Mouse (Mus musculus) neural tube, embryonic 11.5 days (tissue): ENCODE measurements around the gene Clybl. TPM values are rescaled to one million over a fixed set of nuclear protein-coding genes. Genes with fewer than 3 reads are reported as not detected.

Experiments used
- ATAC-seq: fragments of 200-750 bp; cut with Nextera tagmentation; 2 replicates; pipeline ENCODE4 v1.8.0; 2017; ENCODE audit warnings: moderate number of reproducible peaks, mild to moderate bottlenecking, moderate TSS enrichment, moderate library complexity; ENCODE audit not compliant: insufficient read depth, low FRiP score, low TSS enrichment
- DNase-seq: peaks from one replicate; pipeline ENCODE4 v3.0.0-alpha.2; 2015; ENCODE audit warnings: low spot score
- H3K27ac ChIP-seq: fragments of 300-500 bp; sonication (generic); 2 replicates; pipeline ENCODE4 v1.5.1; 2014; ENCODE audit warnings: low read depth, mild to moderate bottlenecking, low read length
- H3K27me3 ChIP-seq: fragments of 300-500 bp; sonication (generic); 2 replicates; pipeline ENCODE4 v1.6.1; 2014; ENCODE audit warnings: mild to moderate bottlenecking, low read length, mixed read lengths; ENCODE audit not compliant: control insufficient read depth, insufficient read depth
- H3K36me3 ChIP-seq: fragments of 300-500 bp; sonication (generic); 2 replicates; pipeline ENCODE4 v1.6.1; 2014; ENCODE audit warnings: mild to moderate bottlenecking, low read length, moderate library complexity, mixed read lengths; ENCODE audit not compliant: control insufficient read depth, insufficient read depth
- H3K4me1 ChIP-seq: fragments of 300-500 bp; sonication (generic); 2 replicates; pipeline ENCODE4 v1.6.1; 2014; ENCODE audit warnings: low read length, mixed read lengths; ENCODE audit not compliant: control insufficient read depth, insufficient read depth
- H3K4me2 ChIP-seq: fragments of 300-500 bp; sonication (generic); 2 replicates; pipeline ENCODE4 v1.6.1; 2014; ENCODE audit warnings: low read depth, mild to moderate bottlenecking, moderate library complexity
- H3K4me3 ChIP-seq: fragments of 300-500 bp; sonication (generic); 2 replicates; pipeline ENCODE4 v1.5.1; 2014; ENCODE audit warnings: low read depth, low read length
- H3K9ac ChIP-seq: fragments of 300-500 bp; sonication (generic); 2 replicates; pipeline ENCODE4 v1.6.1; 2014; ENCODE audit warnings: mild to moderate bottlenecking, low read length
- H3K9me3 ChIP-seq: fragments of 300-500 bp; sonication (generic); 2 replicates; pipeline ENCODE4 v1.6.1; 2016; ENCODE audit warnings: low read length; ENCODE audit not compliant: control insufficient read depth
- WGBS: fragments of 180-500 bp; shearing (Covaris S2); extraction: QIAGEN DNeasy Blood & Tissue Kit; methylation state at CpG from one replicate; pipeline ENCODE4 v1.1.7; 2014; 5-methylcytosine and 5-hydroxymethylcytosine counted together
- polyA plus RNA-seq: library from polyadenylated mRNA; unstranded; fragments of >200 nt; fragmentation: Nextera tagmentation; extraction: Ambion mirVana; gene quantifications from 2 replicates; pipeline ENCODE4 v1.2.1, GENCODE M21; 2014

The Clybl gene
- polyA plus RNA-seq, 1 experiment from 2014 or later, result 19.2 TPM

DNA sequence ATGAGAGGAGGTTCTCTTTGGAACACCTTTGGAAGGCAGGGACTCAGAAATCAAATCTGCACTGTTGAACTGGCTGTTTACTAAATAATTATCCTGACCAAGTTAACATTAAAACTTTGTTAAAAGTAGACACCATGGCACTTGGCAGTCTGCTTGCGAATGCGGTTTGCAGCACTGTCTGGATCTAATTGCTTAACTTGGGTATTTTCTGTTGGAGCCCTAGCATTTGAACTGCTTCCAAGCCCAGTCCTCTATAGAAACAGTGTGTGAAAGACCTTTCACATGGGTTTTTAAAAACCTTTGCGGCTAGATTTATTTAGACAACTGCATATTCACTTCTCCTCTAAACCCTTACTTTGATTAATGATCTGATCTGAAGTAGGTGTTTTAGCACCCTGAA is 242.9 kb downstream of the Clybl start:
- DNase-seq (no peak), ATAC-seq (no peak)
- Histone ChIP-seq H3K27ac (no peak overlapping the region), H3K9ac (no peak overlapping the region), H3K4me3 (no peak overlapping the region), H3K36me3 (no peaks in the 10 kb centered on the region), H3K27me3 (no peaks in the 10 kb centered on the region), H3K9me3 (0 out of 2 replicates have a peak, but pooled peaks cover 2% of the 10 kb centered on the region), H3K4me1 (peaks cover 10% of the 10 kb centered on the region; the same call in 1 of the 2 replicates), H3K4me2 (no peak overlapping the region)
- 82% methylated on average over 3 of the region's 3 CpGs for WGBS

DNA sequence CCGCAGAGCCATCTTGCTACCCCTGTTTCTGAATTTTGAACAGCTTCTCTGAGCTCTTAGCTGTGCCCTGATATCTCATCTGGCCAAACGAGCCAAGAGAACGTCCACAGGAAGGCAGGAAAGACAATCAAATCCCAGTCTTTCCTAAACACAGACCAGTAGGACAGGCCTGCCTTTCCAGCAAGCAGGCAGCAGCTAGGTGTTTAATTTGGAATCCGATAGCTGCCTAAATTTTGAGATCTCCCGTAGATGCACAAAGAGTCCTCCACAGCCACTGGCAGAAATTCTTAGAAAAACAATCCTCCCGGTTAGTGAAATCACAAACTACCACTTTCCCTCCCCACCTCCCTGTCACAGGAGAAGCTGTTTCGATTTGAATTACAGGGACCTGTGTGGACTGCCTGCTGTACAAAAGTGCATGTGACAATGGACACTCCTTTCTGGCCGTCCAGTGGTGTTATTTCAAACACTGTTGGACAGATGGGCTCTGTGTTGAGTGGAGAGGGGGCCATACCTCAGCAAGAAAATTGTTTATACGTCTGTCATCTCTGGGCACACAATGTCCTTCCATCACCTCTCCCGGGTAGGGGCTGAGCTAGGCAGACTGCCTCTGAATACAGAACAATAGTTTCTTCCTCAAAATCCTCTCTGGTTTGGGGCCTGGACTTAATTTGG is 245.2 kb downstream of the Clybl start:
- ATAC-seq, result peak; percentile 21; the same call in 1 of the 2 replicates
- no peaks in the 10 kb centered on the region for H3K27me3 ChIP-seq
- H3K9me3 ChIP-seq, result 0 out of 2 replicates have a peak, but pooled peaks cover 2% of the 10 kb centered on the region
- H3K9ac ChIP-seq, result no peak overlapping the region
- no peak overlapping the region for H3K4me2 ChIP-seq
- no peak overlapping the region for H3K27ac ChIP-seq
- peaks cover 10% of the 10 kb centered on the region; the same call in 1 of the 2 replicates for H3K4me1 ChIP-seq
- 39% methylated on average over 10 of the region's 10 CpGs for WGBS
- H3K4me3 ChIP-seq, result no peak overlapping the region
- no peak for DNase-seq
- no peaks in the 10 kb centered on the region for H3K36me3 ChIP-seq

DNA sequence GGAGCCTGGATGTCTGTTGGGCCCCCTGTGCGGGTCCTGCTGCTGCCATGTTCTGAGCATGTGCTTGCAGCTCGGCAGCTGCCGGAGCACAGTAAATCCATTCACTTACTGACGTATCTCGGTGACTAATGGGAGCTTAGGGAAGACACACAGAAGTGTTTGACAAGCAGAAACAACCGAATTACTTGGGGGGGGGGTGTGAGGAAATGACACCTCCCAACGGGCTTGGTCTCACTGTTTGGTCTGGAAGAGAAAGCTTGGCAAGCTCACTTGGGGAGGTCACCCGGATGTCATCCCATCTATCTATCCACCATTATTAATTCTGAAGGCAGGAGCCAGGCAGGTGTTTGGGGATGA is 245.7 kb downstream of the Clybl start:
- no peaks in the 10 kb centered on the region for H3K27me3 ChIP-seq
- no peak overlapping the region for H3K4me3 ChIP-seq
- DNase-seq (peak; percentile 51), ATAC-seq (peak; percentile 66)
- no peak overlapping the region for H3K9ac ChIP-seq
- peaks cover 10% of the 10 kb centered on the region; the same call in 1 of the 2 replicates for H3K4me1 ChIP-seq
- 0 out of 2 replicates have a peak, but pooled peaks cover 2% of the 10 kb centered on the region for H3K9me3 ChIP-seq
- no peak overlapping the region for H3K4me2 ChIP-seq
- 24% methylated on average over 8 of the region's 8 CpGs for WGBS
- H3K27ac ChIP-seq, result no peak overlapping the region
- H3K36me3 ChIP-seq, result no peaks in the 10 kb centered on the region

DNA sequence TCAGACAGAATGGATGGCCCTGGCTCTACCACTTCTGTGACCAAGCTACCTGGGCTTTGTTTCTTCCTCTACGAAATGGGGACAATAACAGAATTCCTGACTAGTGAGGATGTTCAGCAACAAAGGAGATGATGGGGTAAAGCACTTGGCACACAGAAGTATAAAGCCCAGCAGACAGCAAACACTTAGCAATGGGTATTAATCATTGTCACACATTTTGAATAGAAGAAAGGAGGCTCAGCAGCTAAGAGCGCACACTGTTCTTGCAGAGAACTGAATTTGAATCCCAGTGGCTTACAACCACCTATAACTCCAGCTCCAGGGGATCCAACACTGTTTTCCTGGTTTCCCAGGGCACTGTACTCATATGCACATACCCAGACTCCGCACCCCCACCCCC is 246.2 kb downstream of the Clybl start:
- no peaks in the 10 kb centered on the region for H3K36me3 ChIP-seq
- H3K4me2 ChIP-seq, result no peak overlapping the region
- 62% methylated on average over 3 of the region's 3 CpGs for WGBS
- H3K27me3 ChIP-seq, result no peaks in the 10 kb centered on the region
- no peak overlapping the region for H3K9ac ChIP-seq
- H3K4me3 ChIP-seq, result no peak overlapping the region
- peaks cover 10% of the 10 kb centered on the region; the same call in 1 of the 2 replicates for H3K4me1 ChIP-seq
- ATAC-seq (peak; percentile 66), DNase-seq (no peak)
- H3K27ac ChIP-seq, result no peak overlapping the region
- H3K9me3 ChIP-seq, result 0 out of 2 replicates have a peak, but pooled peaks cover 2% of the 10 kb centered on the region

DNA sequence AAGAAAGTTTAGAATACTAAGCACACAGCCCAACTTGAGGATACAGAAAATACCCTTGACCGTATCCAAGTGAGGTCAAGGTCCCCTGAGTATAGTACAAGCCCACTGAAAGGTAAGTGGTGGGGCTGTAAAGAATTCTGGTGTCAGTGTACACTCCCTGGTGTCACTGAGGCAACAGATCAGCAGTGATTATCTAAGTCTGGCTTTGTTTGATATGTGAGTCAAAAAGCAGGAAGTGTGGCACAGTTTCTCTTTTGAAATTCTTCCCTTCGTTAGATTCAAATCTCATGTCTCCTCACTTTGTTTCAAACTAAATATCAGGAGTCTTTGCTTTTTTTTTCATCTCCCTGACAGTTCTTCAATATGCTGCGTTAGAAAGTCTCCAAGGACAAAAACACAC is 251.1 kb downstream of the Clybl start:
- Histone ChIP-seq H3K27ac (no peak overlapping the region), H3K27me3 (no peaks in the 10 kb centered on the region), H3K36me3 (no peaks in the 10 kb centered on the region), H3K4me3 (no peak overlapping the region), H3K9me3 (no peaks in the 10 kb centered on the region), H3K4me2 (no peak overlapping the region), H3K4me1 (peaks cover 2% of the 10 kb centered on the region; the same call in 1 of the 2 replicates), H3K9ac (no peak overlapping the region)
- WGBS, result 83% methylated on average over 3 of the region's 3 CpGs
- no peak for DNase-seq
- no peak for ATAC-seq

DNA sequence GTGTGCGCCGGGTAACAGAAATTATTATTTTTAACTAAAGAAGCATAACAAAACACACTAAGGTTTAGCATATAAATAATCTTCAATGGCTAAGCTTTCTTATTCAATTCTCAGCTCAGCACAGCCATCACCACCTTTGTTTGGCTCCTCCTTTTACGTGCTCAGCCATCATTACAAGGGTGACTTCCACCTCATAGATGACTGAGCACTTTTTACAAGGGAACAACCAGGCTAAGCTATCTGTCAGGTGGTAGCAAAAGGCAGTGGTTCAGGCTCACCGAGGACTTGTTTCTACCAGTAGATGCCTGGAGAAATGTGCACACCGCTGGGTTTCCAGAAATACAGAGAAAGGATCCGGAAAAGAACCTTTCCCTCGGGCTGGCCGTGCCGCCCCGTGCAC is 252.5 kb downstream of the Clybl start:
- Histone ChIP-seq H3K4me1 (no peaks in the 10 kb centered on the region), H3K4me2 (no peak overlapping the region), H3K9me3 (no peaks in the 10 kb centered on the region), H3K36me3 (no peaks in the 10 kb centered on the region), H3K4me3 (no peak overlapping the region), H3K9ac (no peak overlapping the region), H3K27ac (no peak overlapping the region), H3K27me3 (no peaks in the 10 kb centered on the region)
- WGBS, result 85% methylated on average over 10 of the region's 10 CpGs
- DNase-seq (no peak), ATAC-seq (no peak)

DNA sequence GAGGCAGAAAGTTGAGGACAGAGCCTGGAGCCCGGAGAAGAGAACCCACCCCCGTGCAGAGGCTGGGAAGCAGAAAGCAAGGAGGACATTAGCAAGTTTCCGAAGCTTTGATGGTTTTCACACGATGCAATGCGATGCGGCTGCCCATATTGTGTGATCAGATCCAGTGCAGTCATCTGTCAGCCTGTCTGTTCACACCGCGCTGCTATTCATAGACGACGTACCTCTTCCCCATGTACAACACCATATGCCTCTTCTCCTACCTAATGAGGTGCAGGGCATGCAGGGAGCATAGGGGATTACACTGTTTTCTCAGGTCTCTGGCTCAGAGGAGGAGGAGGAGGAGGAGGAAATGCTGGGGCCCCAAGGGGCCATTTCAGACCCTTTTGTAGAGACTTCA is 255.3 kb downstream of the Clybl start:
- Histone ChIP-seq H3K4me3 (no peak overlapping the region), H3K9ac (no peak overlapping the region), H3K36me3 (no peaks in the 10 kb centered on the region), H3K27me3 (no peaks in the 10 kb centered on the region), H3K27ac (no peak overlapping the region), H3K4me2 (no peak overlapping the region), H3K9me3 (no peaks in the 10 kb centered on the region), H3K4me1 (no peaks in the 10 kb centered on the region)
- ATAC-seq (no peak), DNase-seq (no peak)
- WGBS, result 62% methylated on average over 10 of the region's 10 CpGs

DNA sequence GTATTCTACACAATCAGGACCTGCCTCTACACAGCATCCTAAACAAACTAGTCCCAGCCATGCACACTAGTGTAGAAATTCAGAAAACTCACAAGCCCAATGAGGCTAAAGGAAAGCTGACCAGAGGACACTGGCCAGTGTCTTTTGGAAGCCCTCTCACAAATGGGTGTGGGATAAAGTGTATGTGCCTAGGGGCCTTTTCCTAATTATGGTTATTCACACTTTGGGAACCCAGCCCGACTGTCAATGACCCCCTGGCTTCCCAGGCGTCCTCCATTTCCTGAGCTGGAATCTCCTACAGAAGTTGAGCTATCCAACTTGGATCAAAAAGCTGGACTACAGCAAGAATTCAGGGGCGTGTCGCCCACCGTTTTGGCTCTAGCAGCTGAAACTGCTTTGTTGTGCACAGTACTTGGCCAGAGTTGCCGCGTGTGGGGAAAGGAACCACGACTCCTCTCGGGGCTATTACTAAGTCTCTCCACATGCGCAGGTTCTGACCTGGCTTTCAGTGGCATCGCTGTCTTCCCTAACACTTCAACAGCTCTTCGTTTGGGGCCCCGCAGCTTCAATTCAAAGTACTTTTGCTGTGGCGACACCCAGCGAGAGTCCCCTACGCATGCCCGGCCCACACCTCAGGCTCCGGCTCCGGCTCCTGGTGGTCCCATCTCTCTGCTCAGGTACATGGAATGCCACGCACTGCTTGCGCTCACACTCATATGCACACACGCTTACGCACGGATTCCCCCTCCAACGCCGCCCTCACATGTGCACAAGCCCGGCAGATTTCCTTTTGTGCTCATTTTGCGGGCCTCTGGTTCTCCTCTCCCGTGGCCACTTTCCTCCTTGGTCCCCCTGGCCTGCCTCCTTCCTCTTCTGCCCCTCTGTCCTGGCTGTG is 268.3 kb downstream of the Clybl start:
- Histone ChIP-seq H3K9ac (peak overlapping the region; percentile 67), H3K4me1 (peaks cover 23% of the 10 kb centered on the region), H3K36me3 (no peaks in the 10 kb centered on the region), H3K27me3 (peaks cover 40% of the 10 kb centered on the region), H3K4me3 (peak overlapping the region; percentile 37), H3K27ac (peak overlapping the region; percentile 62), H3K9me3 (no peaks in the 10 kb centered on the region), H3K4me2 (peak overlapping the region; percentile 73)
- ATAC-seq, result no peak
- 4% methylated on average over 29 of the region's 29 CpGs for WGBS
- DNase-seq, result peak; percentile 55
